Mouse (Mus musculus): ENCODE data around the gene Akr1c18.
"Not testable (repeated sequence)": the region's sequence is repeated elsewhere in the genome, so short reads cannot be mapped to it uniquely, and the experiment has no call there.

Gene Akr1c18

DNA sequence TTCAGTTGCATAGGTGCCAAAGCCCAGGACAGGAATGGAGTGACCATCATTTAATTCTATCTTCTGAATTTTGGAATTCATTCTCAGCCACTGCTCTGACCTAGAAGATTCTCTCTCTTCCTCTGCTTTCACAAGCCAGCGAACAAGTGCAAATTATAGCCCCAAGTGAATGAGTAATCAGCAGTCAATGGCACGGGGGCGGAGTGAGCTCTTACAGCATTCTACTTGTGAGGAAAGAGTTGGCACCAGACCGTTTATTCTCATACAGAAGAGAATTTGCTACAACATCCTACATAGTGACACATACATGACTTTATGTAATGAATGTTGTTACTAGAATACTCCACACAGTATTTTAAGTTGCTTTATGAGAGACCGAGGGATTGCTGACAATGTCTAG, at the start of gene Akr1c18:
Gene Akr1c18, minus strand, starts transcription at position 137 of the 400 bp plus-strand sequence.
- peak; percentile 84 for DNase-seq (ENCODE audit: low read depth, low spot score)

DNA sequence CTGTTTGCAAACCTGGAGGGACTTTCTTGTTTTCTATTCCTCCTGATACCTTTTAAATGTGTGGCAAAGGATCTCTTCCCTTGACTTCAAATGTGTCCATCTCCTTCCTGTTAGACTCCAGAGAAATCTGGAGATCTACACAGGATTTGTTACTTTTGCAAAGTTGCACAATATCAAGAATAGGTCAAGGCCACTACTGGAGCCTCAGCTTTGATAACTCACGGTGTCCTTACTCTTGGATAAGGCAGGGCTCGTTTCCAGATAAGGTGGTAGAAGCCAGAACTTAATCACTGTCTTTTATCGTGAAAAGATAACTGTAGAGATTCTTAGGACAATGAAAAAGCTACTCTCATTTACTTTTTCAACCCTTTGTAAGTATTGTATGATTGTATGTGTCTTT, 42.1 kb upstream of the Akr1c18 start:
- no peak for DNase-seq (ENCODE audit: low read depth, low spot score)

- no peak for DNase-seq (ENCODE audit: low read depth, low spot score)
Measured at GRCm38 (mm10) chr13:4190904-4191303, 40.5 kb upstream of the Akr1c18 start, which contains the start of gene Akr1c13. TSS of gene Akr1c13 (plus strand) at chr13:4191150.

DNA sequence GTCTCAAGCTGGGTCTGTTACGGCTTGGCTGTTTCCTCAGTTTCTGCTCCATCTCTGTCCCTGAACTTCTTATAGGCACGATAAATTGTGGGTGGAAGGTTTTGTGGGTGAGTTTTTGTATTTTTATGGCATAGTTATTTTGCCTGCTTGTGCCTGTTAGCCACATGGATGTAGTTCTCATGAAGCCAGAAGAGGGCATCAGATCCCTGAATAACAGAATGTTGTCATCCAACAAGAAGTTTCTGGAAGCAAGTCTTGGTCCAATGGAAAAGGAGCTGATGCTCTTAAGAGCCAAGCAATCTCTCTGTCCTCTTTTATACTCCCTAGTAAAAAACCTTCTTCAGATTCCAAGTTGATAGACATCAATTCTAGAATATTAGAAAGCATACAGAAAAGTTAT, 37.7 kb upstream of the Akr1c18 start:
- peak; percentile 2 for DNase-seq (ENCODE audit: low read depth, low spot score)

DNA sequence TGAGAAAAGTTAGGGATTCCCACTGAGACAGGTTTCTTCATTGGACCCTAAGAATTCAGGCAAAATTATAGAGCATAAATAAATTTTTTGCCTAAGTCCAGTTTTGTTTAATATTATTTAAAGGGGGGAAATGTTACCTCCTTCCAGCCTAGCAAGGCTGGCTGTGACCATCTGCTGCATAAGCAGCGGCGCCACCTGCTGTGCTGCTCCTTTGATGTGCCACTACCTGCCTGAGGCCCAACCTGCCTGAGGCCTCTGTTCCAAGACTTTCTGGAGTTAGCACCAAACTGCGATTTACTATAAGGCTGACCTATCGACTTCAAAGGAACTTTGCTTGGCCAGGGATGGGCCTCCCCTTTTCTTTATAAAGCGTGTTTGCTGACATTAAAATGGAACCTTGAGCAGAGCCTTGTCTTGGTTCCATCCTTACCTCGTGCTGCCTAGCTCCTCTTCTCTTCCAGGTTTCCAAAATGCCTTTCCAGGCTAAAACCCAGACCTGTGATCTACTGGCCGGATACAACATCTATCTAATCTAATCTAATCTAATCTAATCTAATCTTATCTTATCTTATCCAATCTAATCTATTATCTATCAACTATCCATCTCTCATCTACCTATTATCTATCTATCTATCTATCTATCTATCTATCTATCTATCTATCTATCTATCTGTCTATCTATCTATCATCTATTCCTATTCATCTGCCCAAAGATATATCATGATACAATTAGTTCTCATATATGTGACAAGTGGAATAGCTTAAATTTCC, 36.4 kb upstream of the Akr1c18 start:
- DNase-seq (ENCODE audit: low read depth, low spot score): not testable (repeated sequence)

DNA sequence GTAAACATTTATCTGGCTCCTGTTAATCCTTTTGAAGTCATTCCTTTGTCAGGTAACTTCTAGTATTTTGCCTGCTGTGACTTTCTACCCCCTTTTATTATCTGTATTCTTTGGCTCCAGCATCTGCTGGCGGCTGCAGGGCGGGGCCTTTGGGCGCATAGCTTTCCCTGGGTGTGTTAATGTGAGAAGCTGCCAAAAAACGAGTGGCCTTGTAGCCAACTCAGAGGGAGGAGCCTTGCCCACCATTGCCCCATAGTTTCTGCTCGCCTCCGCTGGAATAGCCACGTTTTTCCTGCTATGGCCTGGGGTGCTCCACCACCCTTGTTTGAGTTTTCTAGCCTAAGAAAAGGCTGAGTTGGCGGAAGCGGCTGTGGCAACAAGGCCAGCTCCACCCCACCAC, 32.7 kb upstream of the Akr1c18 start:
- no peak for DNase-seq (ENCODE audit: low read depth, low spot score)

DNA sequence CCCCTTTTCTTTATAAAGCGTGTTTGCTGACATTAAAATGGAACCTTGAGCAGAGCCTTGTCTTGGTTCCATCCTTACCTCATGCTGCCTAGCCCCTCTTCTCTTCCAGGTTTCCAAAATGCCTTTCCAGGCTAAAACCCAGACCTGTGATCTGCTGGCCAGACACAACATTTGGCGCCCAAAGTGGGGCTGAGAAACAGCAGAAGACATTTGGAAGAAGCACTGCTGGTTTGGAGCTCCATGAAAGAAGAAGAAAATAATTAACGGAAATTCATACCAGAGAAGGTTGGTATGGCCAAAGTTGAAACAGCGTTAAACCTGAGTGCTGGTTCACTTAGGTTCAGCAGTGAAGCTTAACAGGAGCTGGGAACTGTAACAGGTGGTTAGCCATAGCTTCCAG, 30.9 kb upstream of the Akr1c18 start:
- not testable (repeated sequence) for DNase-seq (ENCODE audit: low read depth, low spot score)

DNA sequence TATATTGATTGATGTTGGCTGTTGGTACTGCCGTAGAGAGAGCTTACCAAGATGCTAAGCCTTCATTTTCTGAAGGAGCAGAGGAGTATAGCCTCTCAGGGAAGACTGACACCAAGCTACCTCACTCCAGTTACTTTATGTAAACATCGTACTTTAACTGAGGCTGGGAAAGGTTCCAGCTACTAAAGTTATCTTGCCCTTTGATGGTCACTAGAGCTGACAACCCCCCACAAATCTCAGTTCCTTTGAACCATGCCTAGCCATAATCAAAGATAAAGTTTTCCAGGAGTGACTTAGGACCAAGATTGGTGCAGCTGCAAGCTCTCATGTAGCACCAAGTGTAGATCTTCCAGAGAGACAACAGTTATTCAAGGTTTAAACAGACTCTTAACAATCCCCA, 22.5 kb upstream of the Akr1c18 start:
- no peak for DNase-seq (ENCODE audit: low read depth, low spot score)

DNA sequence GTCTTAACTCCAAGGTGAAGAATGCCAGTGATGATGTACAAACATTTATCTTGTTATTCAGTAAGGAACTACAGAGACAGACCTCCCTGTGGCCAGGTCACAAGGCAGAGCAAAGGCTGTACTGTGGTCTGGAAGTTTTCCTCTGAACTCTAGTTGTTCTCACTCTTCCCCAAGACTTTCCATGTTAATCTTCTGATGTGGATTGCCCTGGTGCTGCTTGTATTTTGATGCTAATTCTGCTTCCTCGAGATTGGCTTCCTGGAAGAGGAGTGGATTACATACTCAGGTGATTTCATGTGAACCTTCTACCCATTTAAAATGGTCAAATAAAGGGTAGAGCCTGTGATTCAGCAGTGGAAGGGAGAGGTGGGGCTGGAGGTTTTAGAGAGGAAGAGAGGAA, 17.6 kb upstream of the Akr1c18 start:
- DNase-seq (ENCODE audit: low read depth, low spot score): no peak

DNA sequence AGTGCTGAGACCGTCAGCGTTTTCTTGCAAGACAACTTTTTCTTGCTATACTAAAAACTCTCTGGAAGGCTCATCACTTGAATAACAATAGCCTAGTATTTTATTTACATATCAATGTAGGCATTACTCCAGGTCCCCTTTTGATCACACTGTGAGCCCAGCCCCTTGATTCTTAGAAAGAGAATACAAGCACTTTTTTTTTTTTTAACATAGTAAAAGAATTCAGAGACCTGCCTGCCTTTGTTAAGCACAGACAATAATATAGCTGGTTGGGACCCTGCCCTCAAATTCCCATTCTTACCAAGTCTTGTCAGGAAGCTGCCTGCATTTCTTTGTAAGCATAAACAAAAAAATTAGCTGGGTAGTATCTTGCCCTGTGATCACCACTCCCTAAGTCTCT, 4.8 kb upstream of the Akr1c18 start:
- DNase-seq (ENCODE audit: low read depth, low spot score): no peak

GRCm38 (mm10) chr13:4153593-4153992, 3.1 kb upstream of the Akr1c18 start:
- no peak for DNase-seq (ENCODE audit: low read depth, low spot score)

DNA sequence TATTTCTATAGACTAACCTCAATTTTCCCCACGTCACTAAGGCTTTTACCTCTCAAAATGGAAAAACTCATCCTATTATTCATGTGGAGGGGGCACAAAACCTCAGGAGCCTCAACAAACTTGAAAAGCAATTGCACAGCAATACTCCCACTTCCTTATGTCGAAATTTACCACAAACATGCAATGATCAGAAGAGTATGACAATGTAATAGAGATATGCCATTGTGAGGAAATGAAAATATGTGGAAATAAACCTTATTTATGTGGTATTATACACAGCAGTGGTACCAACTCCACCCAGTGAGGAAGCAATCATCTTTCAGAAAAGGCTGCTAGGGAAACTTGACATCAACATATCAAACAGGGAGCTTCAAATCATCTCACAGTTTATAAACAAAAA, 2.5 kb upstream of the Akr1c18 start:
- DNase-seq (ENCODE audit: low read depth, low spot score): no peak

DNA sequence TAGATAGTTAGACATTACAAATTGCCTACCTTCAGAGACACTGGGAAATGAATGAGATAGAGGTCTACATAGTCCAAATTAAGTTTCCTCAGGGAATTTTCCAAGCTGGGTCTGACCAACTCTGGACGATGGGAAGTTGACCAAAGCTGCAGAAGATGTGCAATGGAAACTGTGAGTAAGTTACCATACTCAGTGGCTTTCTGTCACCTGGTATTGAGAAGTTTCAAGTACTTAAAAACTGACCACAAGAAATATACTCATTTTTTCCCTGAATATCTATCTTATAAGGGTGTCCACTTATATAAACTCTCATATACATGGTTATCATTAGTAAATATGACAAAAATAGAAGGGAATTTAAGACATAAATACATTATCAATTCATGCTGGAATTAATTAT, 6.2 kb downstream of the Akr1c18 start:
- DNase-seq (ENCODE audit: low read depth, low spot score): no peak

DNA sequence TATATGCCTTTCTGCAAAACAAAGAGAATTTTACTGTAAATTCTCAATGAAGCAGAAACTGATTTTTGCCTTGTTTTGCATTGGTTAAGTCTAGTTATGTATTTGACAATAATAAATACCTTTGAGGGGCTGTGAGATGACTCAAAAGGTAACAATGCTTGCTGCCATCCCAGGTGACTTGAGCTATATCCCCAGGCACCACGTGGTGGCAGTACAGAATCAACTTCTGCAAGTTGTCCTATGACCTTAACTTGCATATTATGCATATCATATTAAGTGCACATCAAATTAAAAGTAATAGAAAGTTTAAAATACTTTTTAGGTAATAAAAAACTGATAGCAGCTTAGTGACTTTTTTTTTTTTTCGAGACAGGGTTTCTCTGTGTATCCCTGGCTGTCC, 17.4 kb downstream of the Akr1c18 start:
- no peak for DNase-seq (ENCODE audit: low read depth, low spot score)

GRCm38 (mm10) chr13:4131721-4132120, 18.7 kb downstream of the Akr1c18 start:
- DNase-seq (ENCODE audit: low read depth, low spot score): no peak

GRCm38 (mm10) chr13:4131317-4131716, 19.1 kb downstream of the Akr1c18 start:
- no peak for DNase-seq (ENCODE audit: low read depth, low spot score)

DNA sequence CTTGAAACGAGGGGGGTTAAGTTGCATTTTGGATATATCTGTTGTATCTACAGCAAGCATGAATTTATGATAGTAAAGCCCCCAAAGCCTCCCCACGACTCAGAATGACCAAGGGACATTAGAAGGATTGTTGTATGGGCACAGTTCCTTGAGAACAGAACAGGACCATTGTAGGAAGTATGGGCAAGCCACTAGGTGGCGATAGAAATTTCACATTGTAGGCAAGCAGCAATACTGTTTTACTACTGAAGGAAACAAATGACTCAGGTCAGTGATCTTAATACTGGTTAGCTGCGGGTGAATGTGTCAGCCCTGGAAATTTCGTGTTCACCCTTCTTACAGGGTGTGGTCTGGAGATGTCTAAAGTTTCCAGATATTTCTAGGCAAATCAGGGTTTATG, 21.4 kb downstream of the Akr1c18 start:
- DNase-seq (ENCODE audit: low read depth, low spot score): no peak

DNA sequence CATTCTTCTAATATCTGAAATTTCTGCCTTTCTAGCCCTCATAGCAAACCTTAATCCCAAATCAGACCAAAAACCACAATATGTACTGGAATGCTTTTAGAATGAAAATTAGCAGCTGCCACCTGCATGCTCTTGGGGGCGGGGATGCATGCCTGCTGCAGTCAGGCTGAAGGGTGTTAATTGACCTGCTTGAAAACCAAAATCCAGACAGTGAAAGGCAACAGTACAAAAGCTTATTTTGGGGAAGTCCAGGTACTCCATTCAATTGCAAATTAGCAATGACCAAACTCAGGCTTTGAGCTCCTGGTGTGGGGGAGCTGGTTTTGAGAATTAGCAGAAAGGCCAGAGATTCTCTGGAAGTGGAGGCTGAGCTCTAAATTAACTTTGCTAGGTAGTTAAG, 24.6 kb downstream of the Akr1c18 start:
- not testable (repeated sequence) for DNase-seq (ENCODE audit: low read depth, low spot score)

DNA sequence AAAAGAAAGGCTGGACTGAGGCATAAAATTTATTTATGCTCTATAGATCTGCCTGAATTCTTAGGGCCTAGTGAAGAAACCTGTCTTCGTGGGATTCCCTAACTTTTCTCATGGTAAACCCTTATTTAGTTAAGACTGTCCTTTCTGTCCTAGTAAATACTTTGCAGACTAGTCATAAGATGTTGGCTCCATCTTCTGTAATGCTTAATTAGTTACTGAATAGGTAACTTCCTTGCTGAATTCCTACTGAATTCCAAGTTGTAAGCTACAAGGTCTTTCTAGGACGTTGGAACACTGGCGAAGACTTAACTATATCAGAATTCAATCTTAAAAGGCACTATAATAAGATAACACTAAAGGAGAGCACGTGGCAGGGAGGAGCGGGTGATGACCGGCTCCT, 26.0 kb downstream of the Akr1c18 start:
- not testable (repeated sequence) for DNase-seq (ENCODE audit: low read depth, low spot score)

- no peak for DNase-seq (ENCODE audit: low read depth, low spot score)
Measured at GRCm38 (mm10) chr13:4123146-4123545, 27.3 kb downstream of the Akr1c18 start.

- no peak for DNase-seq (ENCODE audit: low read depth, low spot score)
Measured at GRCm38 (mm10) chr13:4119181-4119904, 31.1 kb downstream of the Akr1c18 start.

DNA sequence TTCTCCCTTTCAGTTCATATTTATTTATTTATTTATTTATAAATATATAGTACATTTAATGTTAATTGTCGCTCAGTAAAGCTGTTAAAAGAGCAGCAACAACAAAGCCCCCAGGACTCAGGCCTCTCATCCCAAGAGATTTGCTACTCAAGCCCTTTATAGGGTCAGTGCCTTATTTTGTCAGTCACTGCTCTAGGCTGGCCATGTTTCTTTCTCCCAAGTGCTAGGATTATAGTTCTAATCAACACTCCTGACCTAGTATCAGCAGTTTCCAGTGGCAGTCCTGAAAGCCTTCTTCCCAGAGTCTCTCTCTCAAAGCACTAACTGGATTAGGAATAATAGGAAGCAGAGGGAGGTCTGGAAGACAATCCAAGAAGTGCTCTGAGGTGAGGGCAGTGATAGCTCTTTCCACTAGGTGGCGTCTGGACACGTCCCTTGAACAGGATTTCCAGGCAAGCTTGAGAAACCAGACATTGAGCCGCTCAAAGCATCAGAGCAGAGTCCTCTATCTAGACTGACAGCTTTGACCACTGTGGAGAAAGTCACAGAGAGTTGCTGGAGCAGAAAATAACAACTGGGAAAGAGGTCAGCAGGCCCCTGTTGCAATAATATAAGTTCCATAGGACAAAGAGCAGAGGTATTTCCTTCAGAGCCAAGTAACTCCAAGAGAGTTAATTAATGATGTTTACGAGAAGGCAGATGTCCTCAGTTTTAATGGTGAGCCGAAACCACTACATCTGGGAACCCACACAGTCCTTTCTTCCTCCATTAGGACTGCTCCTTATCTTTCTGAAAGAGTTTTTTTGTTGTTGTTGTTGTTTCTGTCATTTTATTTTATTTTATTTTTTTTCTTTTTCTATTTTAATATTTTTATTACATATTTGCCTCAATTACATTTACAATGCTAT, 39.9 kb downstream of the Akr1c18 start:
- DNase-seq (ENCODE audit: low read depth, low spot score): no peak
